Mouse (Mus musculus): ENCODE data around the gene Hdac9.

DNA sequence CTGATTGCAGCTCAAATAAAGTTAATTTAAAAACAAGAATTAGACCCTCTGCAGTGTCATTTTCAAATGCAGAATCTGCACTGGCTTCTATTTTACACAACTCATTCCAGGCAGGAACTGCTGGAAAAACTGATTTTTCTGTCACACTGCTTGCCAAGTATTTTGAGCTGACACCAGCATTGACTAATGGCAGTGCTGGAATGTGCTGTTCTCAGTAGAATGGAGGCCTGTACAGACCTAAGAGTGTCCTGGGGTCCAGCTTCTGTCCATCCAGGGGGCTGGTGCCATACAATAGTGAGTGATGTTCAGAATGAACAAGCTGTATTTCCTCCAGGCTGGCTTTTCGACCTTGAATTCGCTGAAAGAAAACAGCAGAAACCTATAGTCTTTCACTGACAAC lies 629.7 kb downstream of the Hdac9 start:
- no peak for TF ChIP-seq TAL1 (IDR thresholded peaks at IDR 0.05; ENCODE audit: low read length)
- no peak for TF ChIP-seq GATA1 (IDR thresholded peaks at IDR 0.05; ENCODE audit: low read length)
